Mouse (Mus musculus): Measurements from ENCODE around the gene Sf1.

DNA sequence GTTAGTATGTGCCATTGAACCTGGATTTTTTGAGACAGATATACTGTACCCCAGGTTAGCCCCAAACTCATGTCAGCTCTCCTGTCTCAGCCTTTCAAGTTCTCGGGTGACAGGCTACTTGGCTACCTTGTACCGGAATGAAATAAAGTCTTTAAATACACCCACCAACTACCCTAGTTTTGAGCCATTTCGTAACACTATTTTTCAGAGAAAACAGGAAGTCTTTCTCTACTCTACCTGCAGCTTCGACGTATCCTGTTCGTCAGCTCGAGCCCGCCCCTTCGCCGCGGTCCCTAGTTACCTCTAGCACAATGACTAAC, 439 bp upstream of the Sf1 start:
- no peak for TF ChIP-seq GATA1 (IDR thresholded peaks at IDR 0.05; ENCODE audit: low read length)
- no peak for TF ChIP-seq TAL1 (IDR thresholded peaks at IDR 0.05; ENCODE audit: low read length)
